Mouse (Mus musculus) natural killer cell, adult 2 months (primary cell): Measurements from ENCODE around the gene 6030445D17Rik.

Experiments
- DNase-seq, 2 experiments: peaks; one replicate each; pipeline ENCODE4 v3.0.0; 2022; ENCODE audit warnings: low spot score in 2 of 2

6030445D17Rik gene

GRCm38 (mm10) chr4:136462086-136462838 is at the start of gene 6030445D17Rik:
Gene 6030445D17Rik (plus strand): TSS chr4:136462250.
- DNase-seq, result peak in 1 of 2 experiments; percentile 8

- no peak for DNase-seq
Observed at GRCm38 (mm10) chr4:136415477-136415876, 46.6 kb upstream of the 6030445D17Rik start.

GRCm38 (mm10) chr4:136418962-136419361 is 43.1 kb upstream of the 6030445D17Rik start:
- no peak for DNase-seq

- DNase-seq, result no peak
Observed at GRCm38 (mm10) chr4:136419386-136419785, 42.7 kb upstream of the 6030445D17Rik start.

- no peak for DNase-seq
Observed at GRCm38 (mm10) chr4:136423224-136423623, 38.8 kb upstream of the 6030445D17Rik start, which contains the start of gene Htr1d. Gene Htr1d (plus strand): TSS chr4:136423524.

GRCm38 (mm10) chr4:136424120-136424999 is 37.7 kb upstream of the 6030445D17Rik start:
- no peak for DNase-seq

- DNase-seq, result no peak
Observed at GRCm38 (mm10) chr4:136425000-136425288, 37.1 kb upstream of the 6030445D17Rik start.

DNA sequence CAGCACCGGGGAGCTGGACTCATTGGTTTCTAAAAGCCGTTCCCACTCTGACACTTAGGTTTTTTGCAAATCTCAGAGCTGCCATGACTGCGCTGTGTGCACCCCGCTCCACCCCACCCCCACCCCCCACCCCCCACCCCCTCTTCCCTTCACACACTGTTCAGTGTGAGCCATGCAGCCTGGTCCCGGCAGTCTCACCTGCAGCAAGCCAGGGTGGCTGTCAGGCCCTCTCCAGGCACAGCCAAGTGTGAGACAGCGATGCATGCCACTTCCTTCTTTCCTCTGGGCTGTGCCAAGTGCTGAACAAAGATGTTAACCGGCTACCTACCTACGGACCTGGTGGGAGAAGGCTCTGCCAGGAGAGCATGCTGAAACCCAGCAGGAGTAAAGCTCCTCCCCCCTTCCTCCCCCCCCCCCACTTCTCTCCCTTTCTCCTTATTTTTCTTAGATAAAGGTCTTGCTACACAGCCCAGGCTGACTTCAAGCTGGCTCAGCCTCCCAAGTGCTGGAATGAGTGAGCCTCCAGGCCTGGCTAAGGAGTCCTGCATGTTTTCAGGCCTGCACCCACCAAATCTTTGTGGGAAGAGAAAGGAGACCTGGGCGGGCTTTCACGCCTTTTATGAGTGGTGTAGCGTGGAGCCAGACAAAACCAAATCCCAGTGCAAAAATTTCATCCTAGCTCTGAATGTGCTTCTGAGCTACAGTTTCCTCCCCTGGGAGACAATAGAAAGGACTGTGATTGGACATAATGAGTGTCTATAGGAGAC is 31.3 kb upstream of the 6030445D17Rik start:
- DNase-seq, result no peak

DNA sequence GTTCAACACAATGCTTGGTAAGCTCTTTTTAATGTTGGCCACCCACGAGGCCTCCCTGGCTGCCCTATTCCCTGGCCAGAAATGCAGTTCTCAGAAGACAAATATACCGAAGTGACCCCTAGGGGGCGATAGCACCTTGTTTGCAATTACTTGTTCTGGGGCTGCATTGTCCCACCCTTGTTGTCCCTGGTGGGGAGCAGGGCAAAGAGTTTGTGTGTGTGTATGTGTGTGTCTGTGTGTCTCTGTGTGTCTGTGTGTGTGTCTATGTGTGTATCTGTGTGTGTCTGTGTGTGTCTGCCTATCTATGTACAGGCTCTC is 30.7 kb upstream of the 6030445D17Rik start:
- peak; percentile 46 to 51 for DNase-seq

- DNase-seq, result no peak
Observed at GRCm38 (mm10) chr4:136434029-136434428, 28.0 kb upstream of the 6030445D17Rik start.

DNA sequence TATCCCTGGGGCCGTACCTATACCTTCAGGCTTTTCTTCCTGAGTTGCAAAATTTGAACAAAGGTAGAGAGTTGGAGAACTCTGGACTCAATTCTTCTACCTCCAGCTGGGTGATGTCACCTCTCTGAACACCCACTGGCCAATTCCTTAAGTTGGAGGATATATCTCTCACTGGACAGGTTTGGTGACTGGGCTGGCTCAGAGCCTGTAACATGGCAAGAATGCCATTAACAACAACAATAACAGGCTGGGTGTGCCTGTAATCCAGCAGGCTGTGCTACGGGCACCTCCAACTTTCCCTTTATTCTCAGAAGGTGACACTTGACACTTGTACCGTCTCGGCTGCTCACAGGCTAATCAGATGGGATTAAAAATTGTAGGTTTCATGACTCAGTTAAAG is 22.9 kb upstream of the 6030445D17Rik start:
- no peak for DNase-seq

- DNase-seq, result no peak
Observed at GRCm38 (mm10) chr4:136441354-136442043, 20.6 kb upstream of the 6030445D17Rik start.

DNA sequence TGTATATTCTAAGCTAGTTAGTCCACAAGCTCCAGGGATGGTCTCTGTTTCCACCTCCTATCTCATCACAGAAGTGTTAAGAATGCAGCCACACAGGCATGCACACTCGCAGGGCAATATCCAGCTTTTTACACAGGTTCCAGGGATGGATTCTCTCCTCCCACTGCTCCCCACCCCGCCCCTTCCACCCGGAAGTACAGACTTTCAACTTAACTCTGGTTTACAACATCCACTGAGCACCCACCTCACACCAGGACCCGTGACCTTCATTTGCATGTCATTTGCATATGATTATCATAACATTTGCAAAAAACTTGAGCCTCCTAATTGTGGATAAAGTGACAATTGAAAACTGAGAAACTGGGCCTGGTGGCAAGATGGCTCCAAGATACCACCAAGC is 17.5 kb upstream of the 6030445D17Rik start:
- no peak for DNase-seq

GRCm38 (mm10) chr4:136449795-136450194 is 12.3 kb upstream of the 6030445D17Rik start:
- no peak for DNase-seq

DNA sequence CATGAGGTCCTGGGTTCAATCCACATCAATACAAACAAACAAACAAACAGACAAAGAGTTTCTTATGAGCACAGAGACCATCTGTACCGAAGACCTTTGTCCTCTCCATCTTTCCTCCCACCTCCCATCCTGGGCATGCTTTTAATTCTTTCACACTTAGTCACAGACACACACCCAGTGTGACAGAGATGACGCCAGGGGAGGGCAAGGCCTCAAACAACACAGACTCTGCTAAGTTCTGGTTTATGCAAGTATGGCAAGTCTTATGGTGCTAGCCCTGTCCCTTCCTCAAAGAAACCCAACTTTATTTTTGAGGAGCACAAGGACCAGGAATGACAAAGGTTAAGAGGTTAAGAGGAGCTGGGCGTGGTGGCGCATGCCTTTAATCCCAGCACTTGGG is 11.8 kb upstream of the 6030445D17Rik start:
- no peak for DNase-seq

DNA sequence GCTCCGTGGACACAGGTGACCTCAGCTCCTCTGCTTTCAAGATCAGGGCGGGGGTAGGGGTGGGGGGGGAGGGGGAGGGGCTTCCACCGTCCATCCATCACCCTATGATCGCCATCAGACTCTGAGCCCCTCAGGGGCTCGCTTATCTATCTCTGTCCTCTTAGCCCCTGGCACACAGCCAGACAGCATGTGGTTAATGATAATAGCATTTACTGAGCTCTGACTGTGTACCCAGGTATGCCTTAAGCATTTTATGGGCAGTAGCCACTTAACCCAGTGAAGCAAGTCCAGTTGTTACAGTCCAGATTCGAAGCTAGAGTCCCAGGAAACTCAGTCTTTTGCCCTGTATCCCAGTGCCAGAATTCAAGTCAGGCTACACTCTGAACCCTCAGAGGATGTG is 10.5 kb upstream of the 6030445D17Rik start:
- DNase-seq, result no peak

GRCm38 (mm10) chr4:136452286-136452685 is 9.8 kb upstream of the 6030445D17Rik start:
- DNase-seq, result no peak

DNA sequence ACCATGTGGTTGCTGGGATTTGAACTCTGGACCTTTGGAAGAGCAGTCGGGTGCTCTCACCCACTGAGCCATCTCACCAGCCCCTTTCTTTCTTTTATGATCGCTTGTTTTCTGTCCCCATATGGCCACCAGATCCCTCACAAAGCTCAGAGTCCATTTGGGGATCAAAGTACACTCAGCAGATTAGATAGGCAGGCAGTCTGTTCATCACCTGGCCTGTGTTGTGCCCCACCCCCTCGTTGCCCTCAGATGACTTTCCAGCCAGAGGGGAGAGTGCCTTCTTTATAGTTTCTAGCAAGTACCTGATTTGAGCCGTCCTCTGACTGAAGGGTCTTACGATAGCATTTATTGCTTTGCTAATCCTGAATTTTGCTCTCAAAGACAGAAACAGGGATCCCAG is 9.3 kb upstream of the 6030445D17Rik start:
- DNase-seq, result no peak

DNA sequence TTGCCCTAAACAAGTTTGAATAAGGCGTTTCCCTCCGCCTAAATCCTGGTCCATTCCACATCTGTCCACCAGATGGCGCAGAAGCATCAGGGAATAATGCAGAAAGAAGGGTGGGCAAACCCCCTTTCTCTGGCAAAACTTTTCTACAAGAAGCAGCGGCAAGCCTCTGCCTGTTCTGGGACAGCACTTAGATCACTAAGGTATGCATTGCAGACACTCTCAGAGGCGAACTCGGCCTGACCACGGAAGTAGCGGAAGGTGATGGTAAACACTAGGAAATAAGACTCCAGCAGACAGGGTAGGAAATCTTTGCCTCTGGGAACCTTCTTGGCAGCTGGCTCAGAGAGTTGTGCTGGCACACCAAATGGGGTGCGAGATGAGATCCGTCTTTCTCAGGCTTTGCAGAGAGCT is 7.2 kb upstream of the 6030445D17Rik start:
- DNase-seq, result peak; percentile 55 to 64

- DNase-seq, result no peak
Observed at GRCm38 (mm10) chr4:136456516-136457218, 5.4 kb upstream of the 6030445D17Rik start.

DNA sequence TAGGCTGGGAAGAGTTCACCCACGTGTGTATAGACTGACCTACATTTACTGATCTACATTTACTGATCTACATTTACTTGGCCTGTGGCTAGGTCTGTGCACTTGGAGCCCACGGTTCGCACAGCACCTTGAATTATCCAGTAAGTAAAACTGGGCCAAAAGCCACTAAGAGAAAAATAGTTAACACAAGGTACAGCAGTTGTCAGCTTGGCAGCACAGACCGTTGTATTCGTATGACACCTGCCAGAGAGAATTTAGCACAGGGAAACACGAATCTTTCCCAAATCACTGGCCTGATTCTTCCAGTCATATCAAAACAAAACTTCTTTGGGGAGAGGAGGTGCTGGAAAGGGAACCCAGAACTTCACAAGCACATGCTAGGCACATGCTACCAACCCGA is 3.8 kb upstream of the 6030445D17Rik start:
- DNase-seq, result no peak
